Comparison of ENCODE assay signal across 10 mouse cellular contexts in genomic region chr11:69877878-69878277, GRCm38 (mm10). TPM values are rescaled to one million over a fixed set of nuclear protein-coding genes. Genes with fewer than 3 reads are reported as not detected.
DNase-seq lines count a peak whose midpoint lies in the region; ATAC-seq and TF ChIP-seq lines count a peak whose summit lies in the region.
"Had no signal": no experiment of that assay in that cellular context is flagged by ENCODE, and none has a peak within 500 bp of the region (broad histone marks: within the 10 kb centered on the region; RNA-seq: fewer than 3 reads in every experiment).

Gene Tmem95, minus strand, starts transcription at chr11:69878018.

- TF ChIP-seq CTCF in gastrocnemius, adult 2 months (IDR thresholded peaks at IDR 0.05): no peak

- peaks cover 82% of the 10 kb centered on the region for H3K4me1 ChIP-seq in liver, embryonic 13.5 days (replicated peaks)

- WGBS in liver, embryonic 13.5 days (ENCODE audit: insufficient replicate concordance): 76% methylated on average over 11 of the region's 11 CpGs

- peak within 1 kb of the TSS; percentile 95 for H3K27ac ChIP-seq in gastrocnemius, adult 2 months
- H3K27ac ChIP-seq in liver, embryonic 13.5 days: peak within 1 kb of the TSS; percentile 85

- H3K27me3 ChIP-seq in liver, embryonic 13.5 days: 0 out of 2 replicates have a peak, but pooled peaks cover 4% of the 10 kb centered on the region

- peak within 1 kb of the TSS; percentile 97 for H3K4me2 ChIP-seq in liver, embryonic 13.5 days

- no peak for DNase-seq in gastrocnemius, adult 2 months
- no peak for DNase-seq in gastrocnemius, adult 18-20 months (ENCODE audit: low spot score)
- peak; percentile 15 for DNase-seq in thymus, postnatal 4 days
- no peak for DNase-seq in thymus, postnatal 14 days
- no peak for DNase-seq in liver, embryonic 13.5 days
- no peak for DNase-seq in right cerebral cortex, postnatal 10 days (ENCODE audit: low spot score in 2 of 2)
- DNase-seq in testis, postnatal 10 days (ENCODE audit: low spot score): no peak
- DNase-seq in layer of hippocampus, adult 8-10 months (ENCODE audit: low spot score in 2 of 2): no peak
- DNase-seq: adrenal gland, postnatal 25 days had no signal

- H3K4me3 ChIP-seq in gastrocnemius, adult 2 months: peak within 1 kb of the TSS; percentile 89
- peak within 1 kb of the TSS; percentile 18; the same call in 1 of the 2 replicates for H3K4me3 ChIP-seq in liver, embryonic 13.5 days (replicated peaks)

- no peak for ATAC-seq in liver, embryonic 13.5 days (ENCODE audit: low read depth)

- no peaks in the 10 kb centered on the region for H3K36me3 ChIP-seq in liver, embryonic 13.5 days

- peak within 1 kb of the TSS; percentile 75 for H3K9ac ChIP-seq in liver, embryonic 13.5 days

- intact Hi-C loops in gastrocnemius, adult 2 months (cut with DNase I): loop anchor here (2.0 to 5.0 kb wide), 4 partner anchors 73 to 196 kb away; partner anchors contain the start of genes Polr2a, Senp3 and Tmem102

- no peaks in the 10 kb centered on the region for H3K9me3 ChIP-seq in liver, embryonic 13.5 days (replicated peaks)

RNA-seq across cellular contexts. Expression of gene Tmem95, which starts in this region (rescaled TPM):
- not detected for total RNA-seq in gastrocnemius, adult 2 months (2021)
- not detected for total RNA-seq in gastrocnemius, adult 18-20 months (2021)
- polyA plus RNA-seq in liver, embryonic 13.5 days (2015; fragmentation: Nextera tagmentation; extraction: Ambion mirVana): not detected in 2 replicates
- not detected for total RNA-seq in layer of hippocampus, adult 8-10 months (2022)
- total RNA-seq: adrenal gland, postnatal 25 days had no signal
- polyA plus RNA-seq: urinary bladder, adult 2 months had no signal
